Mouse (Mus musculus): ENCODE measurements around the gene Btbd2.
A peak's percentile ranks its signal among the peaks of the same experiment; 100 is the strongest.

DNA sequence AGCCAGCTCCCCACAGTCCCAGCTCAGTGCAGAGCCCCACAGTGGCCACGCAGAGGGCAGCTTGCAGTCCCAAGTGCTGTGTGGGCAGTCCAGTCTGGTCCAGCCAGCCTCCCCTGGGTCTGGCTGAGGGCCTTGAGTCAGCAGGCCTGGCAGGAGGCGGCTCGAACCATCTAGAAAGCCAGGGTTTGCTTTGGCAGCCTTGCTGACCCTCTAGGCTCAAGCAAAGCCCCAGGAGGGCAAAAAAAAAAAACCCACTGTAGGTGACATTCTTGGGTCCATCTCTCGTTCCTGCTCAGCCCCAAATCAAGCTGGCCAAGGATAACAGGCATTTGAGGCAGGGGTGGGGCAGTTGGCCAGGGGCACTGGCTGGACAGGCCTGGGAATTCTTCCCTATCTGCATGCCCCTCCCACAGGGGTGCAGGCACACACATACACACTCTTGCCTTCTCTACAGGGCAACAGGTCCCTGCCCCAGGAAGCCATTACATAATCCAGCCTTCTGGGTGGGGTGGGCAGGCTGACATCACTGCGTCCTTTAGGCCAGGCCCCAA is 17.4 kb upstream of the Btbd2 start:
- TF ChIP-seq EP300 (IDR thresholded peaks at IDR 0.05; ENCODE audit: low read depth) (no peak), CTCF (IDR thresholded peaks at IDR 0.05; ENCODE audit: low read depth) (0 out of 2 replicates have a peak, but pooled peaks have one; percentile 4)

All from liver, embryonic 14.5 days (tissue).